Mouse (Mus musculus): ENCODE data around the gene Abcd4. TPM values are rescaled to one million over a fixed set of nuclear protein-coding genes. Genes with fewer than 3 reads are reported as not detected.

Abcd4 gene
- polyA plus RNA-seq (2014; fragmentation: Illumina TruSeq; extraction: RNeasy Lipid Tissue Mini Kit (QIAGEN cat#74804); ENCODE audit: low read depth, low replicate concordance), result 2.2 TPM

DNA sequence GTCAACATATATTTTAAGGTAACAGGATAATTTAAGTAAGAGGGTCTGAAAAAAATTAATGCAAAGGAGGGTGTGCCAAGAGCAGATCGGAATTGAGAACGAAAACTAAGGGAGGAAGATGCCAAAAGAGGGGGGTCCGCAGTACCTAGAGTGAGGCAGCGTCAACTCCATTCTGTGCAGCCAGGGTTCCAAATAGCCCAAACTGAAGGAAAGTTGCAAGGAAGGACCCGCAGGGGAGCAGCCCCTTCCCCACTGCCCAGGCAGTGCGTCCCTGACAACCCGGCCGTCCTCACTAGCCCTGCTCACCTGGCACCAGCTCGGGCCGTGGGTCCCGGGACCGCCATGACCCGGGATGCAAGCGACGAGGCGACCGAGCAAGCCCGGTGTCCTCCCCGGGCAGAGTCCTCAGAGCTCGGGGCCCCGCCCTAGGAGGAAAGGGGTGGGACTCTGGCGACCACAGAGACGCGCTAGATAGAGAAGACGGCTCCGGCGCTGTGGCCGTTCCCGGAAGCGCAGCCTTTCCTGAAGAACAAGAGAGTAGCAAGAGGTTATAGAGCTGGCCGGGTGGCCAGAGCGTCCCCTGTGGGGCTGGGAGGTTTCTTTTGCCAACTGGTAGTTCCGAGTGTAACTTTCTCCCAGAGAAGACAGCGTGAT lies at the start of gene Abcd4:
Gene Abcd4, minus strand, starts transcription at position 437 of the 654 bp plus-strand sequence.

DNA sequence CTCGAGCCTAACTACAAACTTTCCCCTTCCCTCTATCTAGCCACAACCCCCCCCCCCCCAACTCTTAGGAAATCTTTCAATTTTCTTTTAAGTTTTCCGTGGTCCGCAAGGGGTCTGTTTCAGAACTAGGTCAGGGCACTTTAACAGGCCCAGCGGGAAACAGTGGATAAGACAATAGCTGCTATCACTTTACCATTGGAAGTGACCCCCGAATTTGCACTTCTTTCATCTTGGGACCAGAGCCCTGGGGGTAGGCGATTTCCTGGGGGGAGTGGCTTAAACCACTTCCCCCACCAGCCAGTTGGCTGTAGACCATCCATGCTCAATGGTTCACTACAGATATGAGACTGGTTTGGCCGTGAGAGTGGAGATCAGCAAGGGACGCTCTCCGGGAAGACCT lies 23.4 kb upstream of the Abcd4 start, which contains the start of gene Vrtn:
Gene Vrtn, plus strand, starts transcription at position 366 of the 400 bp plus-strand sequence.

DNA sequence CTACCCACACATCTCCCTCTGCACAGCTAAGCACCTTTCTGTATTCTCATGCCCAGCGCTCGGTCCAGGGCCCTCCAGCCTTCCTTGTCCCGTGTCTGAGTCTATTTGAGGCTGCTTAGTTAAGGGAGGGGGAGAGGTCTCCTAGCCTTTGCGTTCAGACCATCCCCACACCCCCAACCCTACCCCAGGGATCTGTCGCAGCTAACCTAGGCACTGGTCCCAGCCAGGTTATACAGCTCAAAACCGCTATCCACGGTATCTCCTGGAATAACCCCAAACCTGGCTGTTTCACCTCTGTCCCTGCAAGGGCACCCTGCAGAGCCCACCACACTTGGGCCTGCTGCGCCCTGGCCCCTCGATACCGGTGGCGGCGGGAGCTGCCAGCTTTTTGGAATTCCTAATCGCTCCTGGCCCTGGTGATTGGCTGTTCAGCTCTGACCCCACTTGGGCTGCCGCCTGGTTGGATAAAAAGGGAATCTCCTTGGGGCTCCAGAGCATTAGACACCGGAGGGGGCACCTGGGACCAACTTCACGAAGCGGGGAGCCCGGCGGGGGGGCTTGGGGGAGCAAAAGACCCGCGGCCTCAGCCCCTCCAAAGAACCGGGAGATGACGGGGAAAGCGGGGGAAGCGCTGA lies 47.8 kb downstream of the Abcd4 start, which contains the start of gene Vsx2:
Gene Vsx2, plus strand, starts transcription at position 427 of the 635 bp plus-strand sequence.

Other genes starting within 250 kb of the Abcd4 start
- 209 TPM for gene Entpd5, start 208.4 kb downstream of the Abcd4 start, polyA plus RNA-seq (2014; fragmentation: Illumina TruSeq; extraction: RNeasy Lipid Tissue Mini Kit (QIAGEN cat#74804); ENCODE audit: low read depth, low replicate concordance)
- 8.4 TPM for gene Bbof1, start 208.3 kb downstream of the Abcd4 start, polyA plus RNA-seq (2014; fragmentation: Illumina TruSeq; extraction: RNeasy Lipid Tissue Mini Kit (QIAGEN cat#74804); ENCODE audit: low read depth, low replicate concordance)
- 12.8 TPM for gene Rnf113a2, start 200.2 kb downstream of the Abcd4 start, polyA plus RNA-seq (2014; fragmentation: Illumina TruSeq; extraction: RNeasy Lipid Tissue Mini Kit (QIAGEN cat#74804); ENCODE audit: low read depth, low replicate concordance)
- 494 TPM for gene Aldh6a1, start 166.4 kb downstream of the Abcd4 start, polyA plus RNA-seq (2014; fragmentation: Illumina TruSeq; extraction: RNeasy Lipid Tissue Mini Kit (QIAGEN cat#74804); ENCODE audit: low read depth, low replicate concordance)
- 45.4 TPM for gene Lin52, start 166.0 kb downstream of the Abcd4 start, polyA plus RNA-seq (2014; fragmentation: Illumina TruSeq; extraction: RNeasy Lipid Tissue Mini Kit (QIAGEN cat#74804); ENCODE audit: low read depth, low replicate concordance)
- not detected for gene Vsx2, start 47.7 kb downstream of the Abcd4 start, polyA plus RNA-seq (2014; fragmentation: Illumina TruSeq; extraction: RNeasy Lipid Tissue Mini Kit (QIAGEN cat#74804); ENCODE audit: low read depth, low replicate concordance)
- not detected for gene Vrtn, start 23.6 kb upstream of the Abcd4 start, polyA plus RNA-seq (2014; fragmentation: Illumina TruSeq; extraction: RNeasy Lipid Tissue Mini Kit (QIAGEN cat#74804); ENCODE audit: low read depth, low replicate concordance)
- gene Syndig1l, start 81.4 kb upstream of the Abcd4 start, polyA plus RNA-seq (2014; fragmentation: Illumina TruSeq; extraction: RNeasy Lipid Tissue Mini Kit (QIAGEN cat#74804); ENCODE audit: low read depth, low replicate concordance), result not detected
- 40.0 TPM for gene Npc2, start 155.7 kb upstream of the Abcd4 start, polyA plus RNA-seq (2014; fragmentation: Illumina TruSeq; extraction: RNeasy Lipid Tissue Mini Kit (QIAGEN cat#74804); ENCODE audit: low read depth, low replicate concordance)
- 158 TPM for gene Isca2, start 155.8 kb upstream of the Abcd4 start, polyA plus RNA-seq (2014; fragmentation: Illumina TruSeq; extraction: RNeasy Lipid Tissue Mini Kit (QIAGEN cat#74804); ENCODE audit: low read depth, low replicate concordance)

Data from adrenal gland, adult 10 weeks (tissue).